Mouse (Mus musculus) adrenal gland, postnatal 10 days (tissue): ENCODE data around the gene Ctdsp1. TPM values are rescaled to one million over a fixed set of nuclear protein-coding genes. Genes with fewer than 3 reads are reported as not detected.
"Not testable (repeated sequence)": the region's sequence is repeated elsewhere in the genome, so short reads cannot be mapped to it uniquely, and the experiment has no call there.

Source experiments
- DNase-seq: peaks from one replicate; pipeline ENCODE4 v3.0.0; 2021; ENCODE audit warnings: mixed read lengths
- total RNA-seq, 2 experiments: library from RNA; stranded (reverse); gene quantifications; 2 replicates each; pipeline ENCODE4 v1.2.3; 2021

The Ctdsp1 gene
- total RNA-seq, 2 experiments from 2014 or later: 132 to 142 TPM

- DNase-seq: peak; percentile 74
Observed at GRCm38 (mm10) chr1:74376396-74376795, 14.9 kb upstream of the Ctdsp1 start.

DNA sequence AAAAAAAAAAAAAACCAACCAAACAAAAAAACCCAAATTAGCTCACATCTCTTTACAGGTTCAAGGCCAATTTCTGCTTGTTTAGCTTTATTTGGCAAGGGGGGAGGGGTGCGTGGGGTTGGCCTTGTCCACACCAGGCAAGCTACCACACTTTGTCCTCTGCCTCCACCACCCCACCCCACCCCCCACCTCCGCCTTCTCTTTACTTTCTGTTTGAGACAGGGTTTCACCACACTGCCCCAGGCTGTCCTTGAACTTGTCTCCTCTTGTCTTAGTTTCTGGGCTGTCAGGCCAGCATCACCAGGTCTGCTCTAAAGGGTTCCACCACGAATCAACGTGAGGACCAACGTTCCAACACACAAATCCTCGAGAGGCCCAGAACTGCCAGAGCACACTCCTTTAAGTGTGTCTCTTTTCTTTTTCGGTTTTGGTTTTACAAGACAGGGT is 12.2 kb upstream of the Ctdsp1 start:
- DNase-seq: no peak

GRCm38 (mm10) chr1:74380484-74380883 is 10.8 kb upstream of the Ctdsp1 start:
- no peak for DNase-seq

GRCm38 (mm10) chr1:74381588-74382021 is 9.7 kb upstream of the Ctdsp1 start:
- DNase-seq: no peak

GRCm38 (mm10) chr1:74383385-74383784 is 7.9 kb upstream of the Ctdsp1 start:
- no peak for DNase-seq

GRCm38 (mm10) chr1:74384525-74384924 is 6.8 kb upstream of the Ctdsp1 start:
- no peak for DNase-seq

GRCm38 (mm10) chr1:74385064-74385463 is 6.2 kb upstream of the Ctdsp1 start:
- no peak for DNase-seq

DNA sequence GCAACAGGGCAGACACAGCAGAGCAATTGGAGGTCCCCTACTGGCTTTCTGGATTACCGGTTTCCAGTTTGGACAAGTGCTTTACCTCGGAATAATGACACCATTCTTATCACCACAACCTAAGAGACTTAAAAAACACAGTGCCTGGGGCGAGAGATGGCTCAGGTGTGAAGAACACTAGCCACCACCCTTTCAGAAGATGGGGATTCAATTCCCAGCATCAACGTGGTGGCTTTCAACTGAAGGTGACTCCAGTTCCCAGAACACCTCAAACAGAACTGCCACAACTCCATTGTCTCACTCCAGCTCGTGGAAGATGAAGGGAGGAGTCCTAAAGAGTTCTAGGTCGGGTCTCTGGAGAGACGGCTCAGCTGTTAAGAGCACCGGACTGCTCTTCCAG is 5.8 kb upstream of the Ctdsp1 start:
- no peak for DNase-seq

DNA sequence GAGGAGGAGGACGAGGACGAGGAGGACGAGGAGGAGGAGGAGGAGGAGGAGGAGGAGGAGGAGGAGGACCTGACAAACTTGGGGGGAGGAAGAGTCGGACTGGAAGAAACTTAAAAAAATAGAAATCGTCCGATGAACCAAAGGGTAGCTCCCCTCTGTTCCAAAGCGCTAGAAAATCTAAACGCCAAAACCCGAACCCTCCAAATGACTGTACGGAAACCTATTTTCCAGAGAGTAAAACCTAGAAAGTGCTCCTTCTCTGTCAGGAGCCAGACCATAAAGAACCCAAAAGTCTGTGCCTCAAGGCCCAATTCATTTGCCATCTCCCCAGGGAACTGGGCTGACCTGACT is 5.0 kb upstream of the Ctdsp1 start:
- DNase-seq: no peak

GRCm38 (mm10) chr1:74386714-74387385 is 4.5 kb upstream of the Ctdsp1 start:
- peak; percentile 97 for DNase-seq

DNA sequence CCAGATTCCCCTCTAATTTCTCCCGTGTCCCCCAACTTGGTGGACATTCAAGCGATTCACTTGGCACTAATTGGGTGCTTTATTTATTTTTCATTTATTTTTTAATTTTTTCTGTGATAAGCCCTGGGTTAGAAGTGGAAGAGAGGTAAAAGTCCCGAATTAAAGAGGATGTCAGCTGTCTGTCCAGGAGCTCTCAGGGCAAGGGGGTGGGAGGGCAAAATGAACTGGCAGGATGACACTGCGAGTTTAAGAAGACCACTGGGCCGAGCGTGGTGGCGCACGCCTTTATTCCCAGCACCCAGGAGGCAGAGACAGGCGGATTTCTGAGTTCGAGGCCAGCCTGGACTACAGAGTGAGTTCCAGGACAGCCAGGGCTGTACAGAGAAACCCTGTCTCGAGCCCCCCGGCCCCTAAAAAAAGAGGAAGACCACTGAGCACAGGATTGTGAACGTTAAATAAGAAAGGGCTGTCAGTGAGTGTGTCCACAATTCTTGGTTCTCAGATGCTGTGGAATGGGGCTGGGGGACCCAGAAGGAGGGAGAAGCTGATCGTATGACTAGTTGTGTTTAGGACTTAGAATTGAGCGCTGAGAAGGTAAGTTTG is 3.8 kb upstream of the Ctdsp1 start:
- no peak for DNase-seq

- peak; percentile 50 for DNase-seq
Observed at GRCm38 (mm10) chr1:74388398-74388920, 2.9 kb upstream of the Ctdsp1 start.

DNA sequence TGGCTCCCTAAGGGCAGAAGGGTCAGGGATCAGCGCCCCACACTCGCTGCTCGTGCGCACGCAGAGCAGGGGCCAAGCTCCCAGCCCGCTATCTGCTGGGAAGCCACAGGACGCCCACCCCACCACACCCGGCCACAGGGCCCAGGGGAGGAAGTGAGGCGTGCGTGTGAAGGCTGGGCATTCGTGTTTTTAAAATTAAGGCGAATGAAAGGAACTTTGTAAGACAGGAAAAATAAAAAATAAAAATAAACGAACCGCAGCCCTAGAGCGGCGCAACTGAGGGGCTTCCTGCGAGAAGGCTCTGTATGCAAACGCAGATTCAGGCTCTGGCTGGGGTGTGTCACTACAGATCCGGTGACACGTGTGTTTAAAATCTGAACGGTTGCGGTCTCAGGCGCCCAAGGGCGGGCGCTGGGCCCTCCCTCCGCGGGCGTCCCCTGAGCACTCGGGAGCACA is 1.4 kb upstream of the Ctdsp1 start:
- DNase-seq: peak; percentile 62

DNA sequence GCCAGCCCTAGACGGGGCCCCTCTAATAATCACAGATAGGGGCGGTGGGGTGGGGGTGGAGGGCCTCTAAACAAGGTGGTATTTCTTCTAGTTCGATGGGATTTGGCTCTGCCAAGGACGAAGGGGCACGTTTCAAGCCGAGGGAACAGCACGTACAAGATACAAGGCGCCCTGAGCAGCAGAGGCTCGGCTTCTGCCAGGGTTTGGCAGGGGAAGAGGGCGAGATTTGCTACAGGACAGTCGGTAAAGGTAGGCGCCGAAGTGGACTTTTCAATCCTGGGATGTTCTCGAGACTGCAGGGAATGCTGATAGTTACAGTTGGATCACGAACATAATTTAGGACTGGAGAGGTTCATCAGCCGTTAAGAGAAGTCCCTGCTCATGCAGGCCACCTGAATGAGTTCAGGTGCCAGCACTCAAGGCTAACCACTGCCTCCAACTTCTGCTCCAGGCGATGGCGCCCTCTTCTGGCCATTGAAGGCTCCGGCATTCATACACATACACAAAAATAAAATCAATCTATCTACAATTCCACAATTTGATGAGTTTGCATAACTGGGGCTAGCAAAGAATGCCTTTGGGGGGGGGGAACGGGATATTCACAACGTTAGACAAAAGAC is 912 bp upstream of the Ctdsp1 start:
- DNase-seq: peak; percentile 76

- DNase-seq: peak; percentile 89
Observed at GRCm38 (mm10) chr1:74391844-74392441, 634 bp downstream of the Ctdsp1 start.

GRCm38 (mm10) chr1:74392446-74392994 is 1.2 kb downstream of the Ctdsp1 start:
- peak; percentile 57 for DNase-seq

- DNase-seq: no peak
Observed at GRCm38 (mm10) chr1:74393010-74393409, 1.7 kb downstream of the Ctdsp1 start.

GRCm38 (mm10) chr1:74393697-74394096 is 2.4 kb downstream of the Ctdsp1 start:
- no peak for DNase-seq

GRCm38 (mm10) chr1:74394311-74394710 is 3.0 kb downstream of the Ctdsp1 start:
- DNase-seq: no peak

DNA sequence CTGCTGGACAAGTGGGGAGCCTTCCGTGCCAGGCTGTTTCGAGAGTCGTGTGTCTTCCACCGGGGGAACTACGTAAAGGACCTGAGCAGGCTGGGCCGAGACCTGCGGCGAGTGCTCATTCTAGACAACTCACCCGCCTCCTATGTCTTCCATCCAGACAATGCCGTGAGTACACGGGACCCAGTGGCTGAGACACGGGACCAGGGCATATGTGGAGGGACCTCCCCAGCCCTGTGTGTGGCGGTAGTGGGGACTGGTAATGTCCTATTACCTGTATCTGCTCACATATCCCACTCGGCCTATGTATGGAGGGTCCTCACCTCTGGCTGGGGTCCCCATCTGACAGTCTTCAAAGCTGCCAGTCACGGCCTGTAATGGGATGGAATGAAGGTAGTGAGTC is 3.5 kb downstream of the Ctdsp1 start:
- DNase-seq: no peak

DNA sequence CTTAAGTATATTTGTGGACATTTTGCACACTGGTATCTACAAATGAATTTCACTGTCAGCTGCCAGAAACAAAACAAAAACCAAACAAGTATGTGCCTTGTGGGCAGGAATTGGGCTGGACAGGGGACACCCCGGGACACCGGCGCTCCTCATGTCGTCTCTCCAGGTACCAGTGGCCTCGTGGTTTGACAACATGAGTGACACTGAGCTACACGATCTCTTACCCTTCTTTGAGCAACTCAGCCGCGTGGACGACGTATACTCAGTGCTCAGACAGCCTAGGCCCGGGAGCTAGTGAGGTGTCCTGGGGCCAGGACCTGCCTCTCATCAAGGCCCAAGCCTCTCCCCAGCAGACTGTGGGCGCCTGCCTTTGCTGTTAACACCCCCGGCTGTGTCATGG is 4.0 kb downstream of the Ctdsp1 start:
- DNase-seq: no peak

DNA sequence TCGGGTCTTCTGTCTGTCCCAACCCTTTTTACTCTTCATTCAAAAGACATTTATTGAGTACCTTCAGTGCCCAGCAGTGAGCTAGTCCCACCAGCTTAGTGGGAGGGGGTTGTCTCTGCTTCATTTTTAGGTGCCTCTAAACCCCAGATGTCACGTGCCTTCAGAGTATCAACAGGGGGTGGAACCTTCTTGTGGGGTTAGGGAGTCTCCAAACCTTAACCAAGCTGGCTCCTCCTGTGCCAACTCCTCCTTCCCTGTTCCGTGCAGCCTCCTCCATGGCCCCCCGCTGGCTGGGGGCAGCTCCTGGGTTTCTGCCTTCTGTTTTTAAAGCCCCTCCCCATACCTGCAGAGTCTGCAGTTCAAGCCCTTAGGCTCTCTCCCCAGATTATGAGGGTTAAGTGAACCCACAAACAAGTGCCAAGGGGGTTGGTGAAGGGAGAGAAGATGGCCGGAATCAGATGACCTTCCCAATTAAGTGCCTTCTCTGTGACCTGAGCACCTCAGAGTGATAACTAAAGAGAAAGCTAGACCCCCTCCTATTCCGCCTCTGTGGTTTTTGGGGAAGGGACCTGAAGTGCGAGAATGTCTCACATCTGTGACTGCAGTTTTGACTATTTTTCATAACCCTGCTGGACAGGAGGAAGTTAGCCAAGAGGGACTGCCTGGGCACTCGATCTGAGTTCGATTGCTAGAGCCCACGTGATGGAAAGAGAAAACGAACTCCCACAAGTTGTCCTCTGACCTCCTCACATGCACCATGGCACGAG is 5.3 kb downstream of the Ctdsp1 start:
- DNase-seq: not testable (repeated sequence)
